Mouse (Mus musculus) gastrocnemius, postnatal 10 days (tissue): Measurements from ENCODE around the gene Insrr. TPM values are rescaled to one million over a fixed set of nuclear protein-coding genes. Genes with fewer than 3 reads are reported as not detected.
"Not testable (repeated sequence)": the region's sequence is repeated elsewhere in the genome, so short reads cannot be mapped to it uniquely, and the experiment has no call there.

Experiments
- DNase-seq: peaks from one replicate; pipeline ENCODE4 v3.0.0; 2021; ENCODE audit warnings: mixed read lengths
- total RNA-seq, 2 experiments: library from RNA; stranded (reverse); gene quantifications; 2 replicates each; pipeline ENCODE4 v1.2.3; 2021

The Insrr gene
- total RNA-seq, 2 experiments from 2014 or later = 0.19 to 0.56 TPM

DNA sequence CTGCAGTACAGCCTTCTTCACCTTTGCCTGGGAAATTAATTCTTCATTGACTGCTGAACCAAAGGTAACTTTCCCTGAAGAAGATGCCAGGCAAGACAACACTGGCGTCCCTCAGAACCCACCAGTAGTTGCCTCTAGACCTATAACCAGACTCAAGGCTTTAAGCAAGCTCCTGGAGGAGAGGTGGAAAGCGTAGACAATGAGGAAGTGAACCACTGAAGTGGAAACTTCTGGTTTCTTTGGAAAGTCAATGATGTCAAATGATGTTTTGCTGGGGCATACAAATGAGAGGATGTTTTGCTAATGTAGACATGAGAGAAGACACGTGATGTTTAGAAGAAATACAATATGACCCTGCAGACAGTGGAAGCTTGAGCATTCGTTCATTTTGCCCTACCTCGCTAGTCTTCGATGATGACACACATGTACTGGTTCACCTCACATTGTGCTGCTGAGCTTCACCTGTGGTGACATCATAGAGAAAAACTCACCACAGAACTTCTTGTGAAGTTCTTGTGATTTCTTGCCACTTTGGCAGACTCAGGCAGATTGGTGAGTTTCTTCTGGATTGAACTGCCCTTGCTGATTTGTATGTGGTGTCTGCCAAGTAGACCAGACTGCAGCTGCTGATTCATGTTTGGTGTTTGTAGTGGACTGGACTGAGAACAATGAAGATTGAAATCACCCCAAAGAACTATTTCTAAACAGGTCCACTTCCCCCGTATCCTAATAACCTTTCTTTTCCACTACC lies 35.5 kb downstream of the Insrr start:
- no peak for DNase-seq

- no peak for DNase-seq
These were observed 36.7 kb downstream of the Insrr start for GRCm38 (mm10) chr3:87833482-87833881.

GRCm38 (mm10) chr3:87838622-87839021 lies 41.9 kb downstream of the Insrr start:
- peak; percentile 83 for DNase-seq

DNA sequence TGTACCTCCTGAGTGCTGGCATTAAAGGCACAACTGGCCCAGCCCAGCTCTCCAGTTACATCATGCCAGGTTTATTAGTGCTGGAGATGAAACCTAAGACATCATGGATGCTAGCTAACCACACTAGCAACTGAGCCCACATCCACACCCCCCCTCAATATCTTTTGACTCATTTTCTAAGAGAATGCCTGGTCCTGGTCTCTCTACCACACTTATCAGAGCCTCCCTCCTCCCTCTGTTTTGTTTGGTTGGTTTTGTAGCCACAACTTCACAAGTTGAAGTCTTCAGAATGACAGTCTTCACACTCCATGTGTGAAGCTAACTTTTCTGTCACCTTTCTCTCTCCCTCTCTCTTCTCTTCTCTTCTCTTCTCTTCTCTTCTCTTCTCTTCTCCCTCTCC lies 44.1 kb downstream of the Insrr start:
- DNase-seq = no peak

DNA sequence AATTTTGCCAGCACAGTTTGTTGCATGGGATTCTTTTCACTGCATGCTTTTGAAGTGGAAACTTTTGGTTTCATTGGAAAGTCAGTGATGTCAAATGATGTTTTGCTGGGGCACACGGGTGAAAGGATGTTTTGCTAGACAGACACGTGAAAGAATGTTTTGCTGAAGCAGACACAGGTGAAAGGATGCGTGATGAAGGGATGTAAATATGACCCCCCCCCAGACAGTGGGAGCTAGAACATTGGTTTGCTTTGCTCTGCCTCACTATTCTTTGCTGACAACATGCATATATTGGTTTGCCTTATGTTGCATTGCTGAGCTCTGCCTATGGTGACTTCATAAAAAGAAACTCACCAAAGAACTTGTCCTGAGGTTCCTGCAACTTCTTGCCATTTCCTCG lies 48.2 kb downstream of the Insrr start:
- no peak for DNase-seq

DNA sequence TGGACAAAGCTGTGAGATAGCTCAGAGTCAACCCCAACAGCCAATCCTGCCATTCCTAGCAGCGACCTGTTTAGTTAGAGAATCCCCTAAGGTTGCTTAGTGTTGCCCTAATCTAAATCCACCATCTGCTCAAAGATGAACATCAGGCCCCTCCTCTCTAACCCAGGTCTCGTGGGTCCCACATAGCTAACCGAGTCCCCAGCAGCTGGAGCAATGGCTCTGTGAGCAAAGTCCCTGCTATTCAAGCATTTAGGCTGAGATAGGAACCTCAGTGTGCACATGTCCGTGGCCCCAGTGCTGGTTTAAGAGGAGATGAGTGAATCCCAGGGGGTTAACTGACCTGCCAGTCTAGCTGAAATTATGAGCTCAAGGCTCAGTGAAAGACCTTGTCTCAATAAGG lies 49.4 kb downstream of the Insrr start:
- no peak for DNase-seq

- DNase-seq = no peak
These were observed 49.9 kb downstream of the Insrr start, which contains the start of gene Sh2d2a for GRCm38 (mm10) chr3:87846650-87847110. Gene Sh2d2a, plus strand, starts transcription at chr3:87846755.

GRCm38 (mm10) chr3:87847680-87848079 lies 50.9 kb downstream of the Insrr start:
- no peak for DNase-seq

GRCm38 (mm10) chr3:87849117-87849516 lies 52.4 kb downstream of the Insrr start:
- DNase-seq = no peak

GRCm38 (mm10) chr3:87854795-87855568 lies 58.2 kb downstream of the Insrr start:
- DNase-seq = peak; percentile 39

DNA sequence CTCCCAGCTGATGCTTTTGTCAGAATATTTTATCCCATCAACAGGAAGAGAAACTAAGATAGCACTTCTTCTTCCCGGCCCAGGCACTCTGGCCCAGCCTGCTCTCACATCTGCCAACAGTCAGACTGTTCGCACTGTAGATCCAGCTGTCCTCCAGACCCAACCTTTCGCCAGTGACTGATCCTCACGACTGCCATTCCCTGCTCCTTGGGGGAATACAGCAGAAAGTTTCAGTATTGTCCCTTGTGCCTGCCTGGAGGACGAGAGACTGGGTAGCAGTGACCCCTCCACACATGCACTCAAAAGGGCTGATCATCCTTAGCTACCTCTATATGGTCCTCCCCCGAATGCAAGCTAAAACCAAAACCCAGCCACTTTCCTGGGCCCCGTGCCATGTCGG lies 59.2 kb downstream of the Insrr start:
- DNase-seq = peak; percentile 37

- no peak for DNase-seq
These were observed 60.9 kb downstream of the Insrr start for GRCm38 (mm10) chr3:87857666-87858065.

- peak; percentile 44 for DNase-seq
These were observed 63.1 kb downstream of the Insrr start for GRCm38 (mm10) chr3:87859813-87860212.

DNA sequence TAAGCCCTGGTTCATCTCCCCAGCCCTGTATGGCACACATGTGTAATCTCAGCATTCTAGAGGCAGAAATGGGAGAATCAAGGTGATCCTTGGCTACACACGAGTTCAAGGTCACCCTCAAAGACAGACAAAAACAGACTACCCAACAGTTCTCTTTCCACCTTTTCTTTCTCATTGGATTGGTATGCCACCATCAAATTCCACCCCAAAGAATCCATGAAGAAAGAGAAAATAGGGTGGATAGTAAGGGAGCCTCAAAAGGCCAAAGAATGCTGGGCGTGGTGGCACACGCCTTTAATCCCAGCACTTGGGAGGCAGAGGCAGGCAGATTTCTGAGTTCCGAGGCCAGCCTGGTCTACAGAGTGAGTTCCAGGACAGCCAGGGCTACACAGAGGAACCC lies 67.4 kb downstream of the Insrr start:
- DNase-seq = not testable (repeated sequence)

Other genes with a start within 250 kb of the Insrr start
- 10 to 100 TPM; 19.0 to 20.3 TPM for gene Arhgef11, start 179.4 kb upstream of the Insrr start, total RNA-seq
- gene Lrrc71, start 48.3 kb upstream of the Insrr start, total RNA-seq = under 1 TPM in 1 of 2 experiments, not detected in 1; 0.11 TPM
- under 1 TPM; 0.09 TPM for gene Ntrk1, start 1.8 kb upstream of the Insrr start, total RNA-seq
- 10 to 100 TPM; 19.6 to 19.7 TPM for gene Pear1, start 27.4 kb downstream of the Insrr start, total RNA-seq
- gene Sh2d2a, start 49.8 kb downstream of the Insrr start, total RNA-seq = under 1 TPM in 1 of 2 experiments, not detected in 1; 0.18 TPM
- 10 to 100 TPM; 44.2 to 47.7 TPM for gene Prcc, start 88.7 kb downstream of the Insrr start, total RNA-seq
- gene Hdgf, start 109.4 kb downstream of the Insrr start, total RNA-seq = 100 to 1,000 TPM; 192 to 197 TPM
- 10 to 100 TPM; 47.3 to 55.6 TPM for gene Mrpl24, start 122.6 kb downstream of the Insrr start, total RNA-seq
- 10 to 100 TPM; 10.7 to 15.0 TPM for gene Isg20l2, start 133.4 kb downstream of the Insrr start, total RNA-seq
- 1 to 10 TPM; 4.8 to 7.0 TPM for gene Rrnad1, start 133.8 kb downstream of the Insrr start, total RNA-seq
- gene Crabp2, start 151.7 kb downstream of the Insrr start, total RNA-seq = 1 to 10 TPM in 1 of 2 experiments, under 1 TPM in 1; 0.96 to 1.1 TPM
- 10 to 100 TPM; 72.4 to 87.7 TPM for gene Nes, start 174.1 kb downstream of the Insrr start, total RNA-seq
- gene Bcan, start 203.3 kb downstream of the Insrr start, total RNA-seq = 1 to 10 TPM in 1 of 2 experiments, under 1 TPM in 1; 0.61 to 1.9 TPM
- gene Hapln2, start 230.6 kb downstream of the Insrr start, total RNA-seq = not detected
- 10 to 100 TPM; 12.5 to 14.7 TPM for gene Gpatch4, start 246.2 kb downstream of the Insrr start, total RNA-seq